Mouse (Mus musculus) gastrocnemius, postnatal 4 days (tissue): ENCODE measurements around the gene Ptpn4. TPM values are rescaled to one million over a fixed set of nuclear protein-coding genes. Genes with fewer than 3 reads are reported as not detected.

ENCODE experiments used
- DNase-seq, 2 experiments: peaks; one replicate each; pipeline ENCODE4 v3.0.0; 2021 to 2022; ENCODE audit warnings: low spot score in 2 of 2, mixed read lengths in 2 of 2
- long read RNA-seq, 2 experiments: library from polyadenylated mRNA; stranded (forward); transcript quantifications; one replicate each; pipeline ENCODE4 v2.0.0; 2021
- total RNA-seq, 2 experiments: library from RNA; stranded (reverse); gene quantifications; 2 replicates each; pipeline ENCODE4 v1.2.3; 2021

The Ptpn4 gene
- 10 to 100 TPM; 16.3 to 28.9 TPM for total RNA-seq
- long read RNA-seq, experiment 1, full-length matches to known transcripts: 2 of 4 reads
- long read RNA-seq, experiment 1, partial matches to known transcripts: 0 of 4 reads
- long read RNA-seq, experiment 1, other reads (novel, unspliced or antisense): 2 of 4 reads
- long read RNA-seq, experiment 2, full-length matches to known transcripts: 3 of 8 reads
- long read RNA-seq, experiment 2, partial matches to known transcripts: 3 of 8 reads
- long read RNA-seq, experiment 2, other reads (novel, unspliced or antisense): 2 of 8 reads

DNA sequence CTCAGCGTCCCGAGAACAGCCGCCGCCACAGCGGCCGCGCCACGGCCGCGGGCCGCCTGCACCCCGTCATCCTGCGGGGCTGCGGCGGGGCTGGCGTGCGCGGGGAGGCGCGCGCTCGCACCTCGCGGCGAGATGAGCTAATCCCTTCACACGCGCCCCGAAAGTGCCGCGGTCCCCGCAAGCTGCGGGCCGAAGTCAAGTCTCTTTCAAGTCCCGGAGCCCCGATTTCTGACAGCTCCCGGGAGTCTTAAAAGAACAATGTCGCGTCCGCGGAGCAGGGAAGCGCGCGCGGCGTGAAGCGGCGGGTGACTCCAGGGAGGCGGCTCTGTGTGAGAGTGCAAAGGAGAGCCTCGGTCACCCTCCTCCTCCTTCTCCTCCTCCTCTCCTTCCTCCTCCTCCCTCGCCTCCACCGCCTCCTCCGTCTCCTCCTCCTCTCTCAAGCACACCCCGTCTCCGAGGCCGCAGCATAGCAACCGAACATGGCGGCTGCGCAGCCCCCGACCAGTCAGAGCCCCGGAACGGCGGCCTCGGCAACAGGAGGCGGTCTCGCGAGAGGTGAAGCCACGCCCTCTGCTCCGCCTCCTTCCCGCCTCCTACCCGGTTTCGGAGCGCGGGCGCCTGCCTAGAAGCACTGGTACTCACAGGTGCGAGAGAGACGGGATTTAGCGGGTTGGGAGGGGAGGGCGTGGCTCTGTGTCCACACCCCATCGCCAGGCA lies at the start of gene Ptpn4:
Ptpn4 (minus strand) TSS at position 579 of the 717 bp plus-strand sequence.
- peak; percentile 96 to 98 for DNase-seq

GRCm38 (mm10) chr1:119886320-119886719 lies 48.9 kb upstream of the Ptpn4 start:
- no peak for DNase-seq

- DNase-seq: no peak
Observed at GRCm38 (mm10) chr1:119884272-119884671, 46.9 kb upstream of the Ptpn4 start.

DNA sequence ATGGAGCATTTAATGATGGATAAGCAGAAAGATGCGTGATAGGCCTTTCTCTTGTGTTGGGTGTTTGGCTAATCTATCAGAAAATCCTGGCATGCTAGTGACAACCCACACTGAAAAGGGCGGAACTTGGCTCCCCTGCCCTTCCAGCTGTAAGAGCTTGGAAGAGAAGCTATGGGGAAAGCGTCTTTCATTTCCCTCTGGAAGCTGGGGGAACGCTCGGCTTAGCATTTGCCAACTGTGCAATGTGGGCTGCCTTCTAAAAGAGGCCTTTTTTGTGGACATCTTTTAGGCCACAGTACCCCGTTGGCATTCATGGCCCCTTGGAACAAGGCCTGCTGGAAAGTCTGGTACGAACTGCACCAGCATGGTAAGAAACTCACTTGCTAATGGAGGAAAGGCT lies 41.5 kb upstream of the Ptpn4 start:
- peak in 1 of 2 experiments; percentile 55 for DNase-seq

DNA sequence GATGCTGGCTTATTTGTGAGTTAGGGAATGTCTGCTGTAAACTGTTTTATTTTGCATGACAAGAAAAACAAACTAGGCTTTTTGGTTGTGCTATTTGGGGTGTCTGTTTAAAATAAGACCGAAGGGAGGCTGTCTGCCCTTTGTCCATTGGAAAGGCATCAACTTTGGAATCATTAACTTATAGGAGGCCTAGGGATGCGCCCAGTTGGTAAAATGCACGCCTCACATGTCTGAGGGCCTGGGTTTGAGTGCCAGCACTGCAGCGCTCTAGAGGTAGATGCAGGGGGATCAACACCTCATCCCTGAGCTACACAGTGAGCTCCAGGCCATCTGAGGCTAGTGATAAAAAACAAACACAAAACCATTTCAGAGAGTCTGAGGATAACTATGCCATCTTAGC lies 40.1 kb upstream of the Ptpn4 start:
- DNase-seq: no peak

DNA sequence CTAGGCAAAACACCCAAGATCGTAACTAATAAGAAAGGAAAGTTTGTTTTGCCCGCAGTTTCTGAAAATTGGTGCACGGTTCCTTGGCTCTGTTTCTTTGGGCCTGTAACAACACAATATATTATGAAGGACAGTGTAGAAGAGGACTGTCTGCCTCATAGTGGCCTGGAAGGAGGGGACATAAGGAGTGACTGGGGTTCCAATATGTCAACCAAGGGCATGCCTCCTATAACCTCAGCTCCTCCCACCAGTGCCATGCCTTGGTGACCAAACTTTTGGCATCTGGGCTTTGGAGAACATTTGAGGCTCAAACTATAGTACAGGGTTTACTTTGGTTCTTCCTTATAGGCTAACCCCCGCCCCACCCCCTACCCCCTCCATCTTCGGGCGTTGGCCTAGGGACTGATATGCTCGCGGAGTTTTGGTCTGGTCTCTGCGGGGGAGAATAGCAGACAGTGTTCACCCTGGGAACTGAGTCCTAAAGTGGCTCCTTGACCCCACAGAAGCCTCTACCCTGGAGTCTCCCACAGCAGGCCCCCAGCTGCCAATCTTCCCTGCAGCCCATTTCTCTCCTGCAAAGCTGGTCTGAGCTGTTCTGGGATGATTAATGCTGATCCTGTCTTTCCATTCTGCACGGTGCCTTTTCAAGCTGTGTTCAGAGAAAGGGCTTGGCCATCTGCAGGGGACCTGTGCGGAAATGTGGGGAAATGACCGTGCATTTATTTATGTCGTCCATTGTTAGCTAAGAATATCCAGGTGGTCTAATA lies 31.2 kb upstream of the Ptpn4 start:
- no peak for DNase-seq

DNA sequence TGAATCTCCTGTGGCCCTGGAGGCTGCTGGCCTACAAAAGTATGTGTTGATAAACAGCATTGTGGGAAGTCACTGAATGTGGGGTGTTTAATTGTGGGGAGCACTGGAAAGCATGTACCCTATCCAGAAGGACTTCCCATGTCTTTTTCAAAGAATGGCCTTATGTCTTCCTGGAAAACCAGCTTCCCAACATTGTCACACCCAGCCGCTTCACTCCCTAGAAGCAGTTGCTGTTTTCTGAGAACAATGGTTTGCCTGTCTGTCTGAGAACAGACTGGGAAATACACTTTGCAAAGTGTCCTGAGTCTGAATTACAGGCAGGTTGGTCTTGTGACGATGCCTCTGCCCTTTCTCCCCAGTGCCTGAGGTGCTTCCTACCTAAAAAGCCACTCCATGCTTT lies 29.9 kb upstream of the Ptpn4 start:
- no peak for DNase-seq

DNA sequence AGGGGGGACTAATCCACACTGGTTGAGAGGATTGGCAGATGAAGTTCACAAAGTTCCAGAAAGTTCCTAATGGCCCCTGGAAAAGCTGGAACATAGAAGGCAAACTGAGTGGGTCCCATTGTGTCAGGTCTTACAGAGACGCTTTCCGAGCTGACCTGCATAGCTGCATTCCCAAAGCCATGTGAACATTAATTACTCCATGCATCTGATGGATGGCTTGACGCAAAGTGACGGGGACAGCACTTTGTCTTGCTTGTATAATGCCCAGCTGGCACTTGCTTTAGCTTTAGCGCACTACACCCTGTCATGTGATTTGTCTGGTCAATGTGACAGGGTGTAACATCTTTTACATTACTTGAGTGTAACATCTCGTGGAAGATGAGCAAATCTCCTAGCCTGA lies 27.9 kb upstream of the Ptpn4 start:
- no peak for DNase-seq

GRCm38 (mm10) chr1:119863507-119864296 lies 26.3 kb upstream of the Ptpn4 start:
- no peak for DNase-seq

DNA sequence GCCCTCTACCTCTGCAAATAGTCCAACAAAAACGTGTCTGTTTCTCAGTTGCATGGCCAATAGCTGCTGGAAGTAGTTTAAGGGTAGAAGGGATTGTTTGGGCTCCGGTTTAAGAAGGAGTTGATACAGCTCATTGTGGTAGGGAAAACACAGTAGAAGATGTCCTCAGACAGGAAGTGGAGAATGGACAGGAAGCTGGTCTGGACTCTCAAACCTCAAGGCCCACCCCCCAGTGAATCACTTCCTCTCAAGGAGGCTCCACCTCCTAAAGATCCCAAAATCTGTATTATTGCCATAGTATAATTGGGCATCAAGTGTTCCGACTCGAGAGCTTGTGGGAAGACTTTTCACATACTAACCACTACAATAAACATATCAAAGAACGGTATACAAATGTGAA lies 22.2 kb upstream of the Ptpn4 start:
- DNase-seq: no peak

- DNase-seq: no peak
Observed at GRCm38 (mm10) chr1:119852980-119853379, 15.6 kb upstream of the Ptpn4 start.

DNA sequence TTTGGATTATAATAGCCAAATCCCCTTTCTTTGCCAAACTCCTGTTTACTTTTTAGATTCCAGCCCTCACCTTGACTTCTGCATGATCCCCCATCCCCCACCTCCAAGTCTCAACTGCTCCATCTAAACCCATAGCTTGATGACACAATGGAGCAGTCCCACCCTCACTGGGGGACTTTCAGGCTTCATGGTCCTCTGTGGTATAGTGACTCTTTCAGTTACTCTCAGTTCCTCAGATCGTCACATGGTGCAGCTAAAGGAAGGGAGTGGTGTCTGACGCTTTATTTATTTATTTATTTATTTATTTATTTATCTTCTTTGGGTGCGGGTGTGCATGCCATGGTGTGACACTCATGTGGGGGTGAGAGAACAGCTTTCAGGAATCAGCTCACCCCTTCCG lies 14.9 kb upstream of the Ptpn4 start:
- DNase-seq: no peak

DNA sequence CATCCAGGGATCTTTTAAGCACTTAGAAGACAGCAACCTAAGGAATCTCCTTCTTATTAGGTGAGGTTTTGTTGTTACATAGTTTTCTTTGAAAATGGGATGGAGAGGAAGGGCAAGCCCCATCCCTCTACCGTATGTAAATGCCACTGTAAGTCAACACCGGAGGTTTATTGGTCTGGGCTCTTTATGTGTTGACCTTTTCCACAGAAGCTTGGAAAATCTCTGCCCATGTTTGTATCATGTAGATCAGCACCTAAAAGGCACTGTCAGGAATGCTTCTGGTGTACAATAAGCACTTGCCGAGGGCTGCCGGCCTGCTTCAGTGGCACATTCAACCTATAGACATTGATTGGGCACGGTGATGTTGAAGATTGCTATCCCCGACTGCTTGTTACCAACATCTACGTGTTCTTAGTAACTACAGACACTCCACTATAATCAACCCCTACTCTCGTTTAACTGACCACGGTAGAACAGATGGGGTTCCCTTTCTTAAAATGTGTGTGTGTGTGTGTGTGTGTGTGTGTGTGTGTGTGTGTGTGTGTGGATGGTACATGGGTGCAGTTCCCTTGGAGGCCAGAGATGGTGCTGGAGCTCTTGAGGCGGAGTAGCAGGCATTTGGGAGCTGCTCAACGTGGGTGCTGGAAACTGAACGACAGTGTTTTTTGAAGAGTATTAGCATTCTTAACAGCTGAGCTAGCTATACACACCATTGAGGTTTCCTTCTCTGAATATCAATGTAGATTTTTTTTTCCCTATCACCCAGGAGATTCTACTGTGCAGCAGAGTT lies 11.9 kb upstream of the Ptpn4 start:
- no peak for DNase-seq

DNA sequence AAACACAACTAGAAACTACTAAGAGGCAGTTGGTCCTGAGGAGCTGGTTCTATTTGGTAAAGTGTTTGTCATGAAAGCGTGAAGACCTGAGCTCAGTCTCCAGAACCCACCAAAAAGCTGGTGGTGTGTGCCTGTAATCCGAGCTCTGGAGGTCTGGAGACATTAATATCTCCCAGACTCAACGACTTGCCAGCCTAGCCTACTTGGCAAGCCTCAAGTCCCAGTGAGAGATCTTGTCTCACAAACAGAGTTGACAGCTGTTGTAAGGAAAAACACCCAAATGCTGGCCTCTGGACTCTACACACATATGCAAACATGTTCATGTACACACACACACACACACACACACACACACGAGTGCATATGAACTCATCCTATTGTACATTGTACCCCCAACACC lies 7.9 kb upstream of the Ptpn4 start:
- DNase-seq: no peak

DNA sequence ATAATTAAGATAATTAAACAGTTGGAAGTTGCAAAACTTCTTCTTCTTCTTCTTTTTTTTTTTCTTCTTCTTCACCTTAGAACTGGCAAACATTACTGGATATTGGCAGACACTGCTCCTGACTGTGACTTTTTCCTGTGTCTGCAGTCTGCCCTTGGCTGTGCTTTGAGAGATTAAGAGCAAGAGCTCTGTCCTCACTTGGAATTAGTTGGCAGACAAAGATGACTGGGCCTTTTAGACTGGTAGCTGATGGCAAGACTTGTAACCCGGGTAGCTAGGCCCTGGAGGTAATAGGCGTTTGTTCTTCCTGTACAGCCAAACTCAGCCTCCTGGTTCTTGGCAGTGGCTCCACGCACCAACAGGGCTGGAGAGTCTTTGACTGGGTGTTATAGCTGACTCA lies 5.7 kb upstream of the Ptpn4 start:
- no peak for DNase-seq

DNA sequence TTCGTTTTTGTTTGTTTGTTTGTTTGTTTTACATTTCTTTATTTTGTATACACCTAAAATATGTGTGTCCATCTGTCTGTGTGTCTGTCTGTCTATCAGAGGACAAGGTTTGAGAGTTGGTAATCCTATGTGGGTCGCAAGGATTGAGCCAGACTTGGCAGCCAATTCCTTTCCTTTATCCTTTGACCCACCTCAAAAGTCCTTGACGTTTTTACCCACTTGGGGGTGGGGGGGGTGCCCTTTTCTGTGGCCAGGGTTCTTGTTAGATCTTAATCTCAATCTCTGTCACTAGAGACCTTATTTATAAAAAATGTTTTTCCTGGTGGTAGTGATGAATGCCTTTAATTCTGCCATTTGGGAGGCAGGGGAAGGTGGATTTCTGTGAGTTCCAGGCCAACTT lies 828 bp upstream of the Ptpn4 start:
- DNase-seq: no peak

GRCm38 (mm10) chr1:119836479-119837015 lies 866 bp downstream of the Ptpn4 start:
- DNase-seq: no peak

DNA sequence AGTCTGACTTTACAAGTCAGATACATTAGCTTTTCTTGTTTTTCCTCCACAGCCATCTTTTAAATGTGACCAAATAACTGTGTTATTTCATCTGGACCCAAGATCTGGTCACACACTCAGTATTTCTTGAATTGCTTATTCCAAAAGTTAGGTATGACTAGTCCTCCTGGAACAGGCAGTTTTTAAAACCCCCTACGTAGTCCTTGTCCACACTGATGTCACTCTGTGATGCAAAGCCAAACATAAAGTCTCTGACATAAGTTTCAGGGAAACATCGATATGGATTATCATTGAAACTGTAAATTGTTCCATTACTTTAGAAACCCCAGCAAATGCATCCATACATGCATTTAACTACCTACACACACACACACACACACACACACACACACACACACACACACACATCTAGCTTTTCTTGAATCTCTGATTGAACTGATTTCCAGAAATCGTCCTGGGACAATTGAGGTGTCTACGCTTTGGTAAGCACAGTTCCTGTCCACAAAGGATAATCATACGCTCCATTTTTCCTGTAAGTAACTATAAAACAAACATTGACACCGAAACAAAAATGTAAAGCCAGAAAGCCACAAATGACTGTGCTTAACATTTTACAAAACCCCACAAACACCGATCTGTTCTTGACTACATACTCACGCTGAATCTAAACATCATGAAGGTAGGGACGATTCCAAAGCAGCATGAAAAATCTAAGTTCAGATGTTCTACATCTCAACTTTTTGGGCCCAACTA lies 1.5 kb downstream of the Ptpn4 start:
- DNase-seq: no peak

DNA sequence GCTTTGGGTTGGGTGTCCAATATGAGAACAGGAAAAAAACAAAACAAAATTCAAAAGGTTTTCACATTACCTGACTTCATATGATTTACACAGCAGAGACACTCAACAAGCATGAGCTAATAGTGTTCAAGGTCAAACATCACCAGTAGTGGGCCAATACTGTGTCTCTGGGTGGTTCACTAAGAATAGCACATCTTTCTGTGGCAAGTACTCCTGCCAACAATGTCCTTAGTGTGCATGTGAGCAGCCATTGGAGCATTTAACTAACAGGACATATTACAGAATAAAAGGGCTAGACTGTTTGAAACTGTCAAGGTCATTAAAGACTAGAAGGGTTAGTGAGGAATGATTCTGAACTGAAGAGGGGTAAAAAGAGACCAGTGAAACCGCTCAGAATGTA lies 9.3 kb downstream of the Ptpn4 start:
- no peak for DNase-seq

- DNase-seq: no peak
Observed at GRCm38 (mm10) chr1:119818704-119819103, 18.7 kb downstream of the Ptpn4 start.
